Mouse (Mus musculus) T-cell, adult 2 months (primary cell): ENCODE data around the gene Trak1.

Source experiments
- DNase-seq: peaks from one replicate; pipeline ENCODE4 v3.0.0; 2022; ENCODE audit warnings: low spot score

The Trak1 gene

DNA sequence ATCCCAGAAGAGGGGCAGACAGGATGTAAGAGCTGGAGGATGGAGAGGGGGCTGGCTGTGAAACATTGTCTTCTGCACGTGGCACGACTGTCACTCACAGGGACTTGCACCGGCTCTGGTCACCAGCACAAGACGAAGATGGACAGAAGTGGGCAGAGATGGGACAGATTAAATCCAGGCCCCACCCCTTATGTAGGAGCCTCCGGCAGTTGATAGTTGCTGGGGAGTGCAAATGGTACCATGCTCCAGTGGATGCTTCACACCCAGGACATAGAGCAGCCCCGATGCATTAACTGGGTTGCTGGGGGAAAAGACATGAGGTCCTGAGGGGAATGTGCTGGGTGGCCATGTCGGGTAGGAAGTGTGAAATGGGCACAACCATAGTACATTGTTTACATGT is 2.1 kb upstream of the Trak1 start:
- no peak for DNase-seq

GRCm38 (mm10) chr9:121298065-121298398 is 730 bp downstream of the Trak1 start:
- DNase-seq = no peak

GRCm38 (mm10) chr9:121298411-121299091 is 1.2 kb downstream of the Trak1 start:
- peak; percentile 38 for DNase-seq

DNA sequence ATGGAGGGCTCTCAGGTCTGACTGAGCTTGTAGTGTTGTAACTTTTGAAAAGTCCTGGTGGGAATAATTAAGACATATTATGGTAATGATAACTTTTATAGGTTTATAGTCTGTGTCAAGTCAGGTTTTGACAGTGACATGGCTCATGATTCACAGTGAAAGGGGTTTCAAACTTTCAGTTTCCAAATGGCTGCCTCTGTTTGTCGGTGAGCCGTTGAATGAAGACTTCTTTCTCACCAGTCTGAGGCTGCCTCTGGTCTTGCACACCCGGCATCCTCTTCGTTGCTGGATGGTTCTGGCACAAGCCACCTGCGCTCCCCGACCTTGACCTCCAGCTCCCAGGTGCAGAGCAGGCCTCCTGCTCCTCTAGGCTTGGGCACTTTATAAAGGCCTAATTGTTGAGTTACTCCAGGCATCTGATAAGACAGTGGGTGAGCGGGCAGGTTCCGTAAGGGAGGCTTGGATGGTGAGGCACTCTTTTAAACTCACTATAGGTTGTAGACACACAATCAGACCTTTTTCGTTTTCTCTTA is 2.0 kb downstream of the Trak1 start:
- no peak for DNase-seq

GRCm38 (mm10) chr9:121299976-121300570 is 2.8 kb downstream of the Trak1 start:
- no peak for DNase-seq

- no peak for DNase-seq
These were observed 4.0 kb downstream of the Trak1 start for GRCm38 (mm10) chr9:121301041-121301920.

DNA sequence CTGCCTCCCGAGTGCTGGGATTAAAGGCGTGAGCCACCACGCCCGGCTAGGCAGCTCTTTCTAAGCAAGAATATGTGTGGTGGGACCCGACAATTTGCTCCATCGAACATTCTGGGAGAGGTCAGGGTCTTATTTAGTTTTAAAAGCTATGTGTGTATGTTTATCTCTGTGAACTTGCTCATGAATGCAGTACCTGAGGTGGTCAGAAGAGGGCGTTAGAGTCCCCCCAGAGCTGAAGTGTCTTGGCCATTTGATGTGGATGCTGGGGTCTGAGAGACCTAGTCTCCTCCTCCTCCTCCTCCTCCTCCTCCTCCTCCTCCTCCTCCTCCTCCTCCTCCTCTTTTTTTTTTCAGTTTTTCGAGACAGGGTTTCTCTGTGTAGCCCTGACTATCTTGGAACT is 5.2 kb downstream of the Trak1 start:
- DNase-seq = peak; percentile 27

- no peak for DNase-seq
These were observed 5.8 kb downstream of the Trak1 start for GRCm38 (mm10) chr9:121303086-121303485.

DNA sequence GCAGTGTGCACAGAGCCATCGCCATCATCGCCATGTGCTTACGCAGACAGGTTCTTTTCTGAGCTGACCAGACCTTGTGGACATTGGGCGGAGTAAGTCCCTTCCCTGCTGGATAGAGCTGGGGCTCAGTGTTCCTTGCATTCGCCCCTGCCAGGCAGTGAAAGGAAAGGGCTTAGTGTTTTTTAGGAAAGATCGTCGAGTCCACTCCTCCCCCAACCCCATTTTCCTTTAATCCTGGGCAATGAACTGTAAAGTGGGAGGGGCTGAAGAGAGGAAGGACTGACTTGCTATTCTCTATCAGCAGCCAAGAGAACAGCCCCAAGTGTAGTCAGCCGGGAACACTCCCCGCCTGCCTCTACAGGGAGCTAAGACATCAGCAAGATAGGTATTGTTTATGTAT is 6.4 kb downstream of the Trak1 start:
- no peak for DNase-seq

GRCm38 (mm10) chr9:121304520-121304919 is 7.2 kb downstream of the Trak1 start:
- DNase-seq = no peak

DNA sequence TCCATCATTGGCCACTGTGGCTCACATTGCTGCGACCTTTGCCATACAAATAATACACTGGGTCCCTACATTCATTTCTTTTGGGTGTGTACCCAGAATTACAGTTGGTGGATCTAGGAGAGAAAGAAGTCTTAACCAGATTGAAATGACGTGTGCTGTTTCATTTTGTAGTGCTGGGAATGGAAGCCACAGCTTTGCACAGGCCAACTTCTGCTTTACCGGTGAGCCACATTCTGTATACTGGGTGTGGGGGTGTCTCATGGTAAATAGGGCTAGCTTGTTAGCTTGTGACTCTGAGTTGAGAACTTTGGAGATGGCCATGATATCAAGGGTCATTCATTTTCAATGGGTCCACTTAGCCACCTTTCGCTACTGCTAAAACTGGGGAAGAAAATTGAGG is 8.2 kb downstream of the Trak1 start:
- DNase-seq = no peak

- DNase-seq = no peak
These were observed 12.0 kb downstream of the Trak1 start for GRCm38 (mm10) chr9:121309287-121309686.

DNA sequence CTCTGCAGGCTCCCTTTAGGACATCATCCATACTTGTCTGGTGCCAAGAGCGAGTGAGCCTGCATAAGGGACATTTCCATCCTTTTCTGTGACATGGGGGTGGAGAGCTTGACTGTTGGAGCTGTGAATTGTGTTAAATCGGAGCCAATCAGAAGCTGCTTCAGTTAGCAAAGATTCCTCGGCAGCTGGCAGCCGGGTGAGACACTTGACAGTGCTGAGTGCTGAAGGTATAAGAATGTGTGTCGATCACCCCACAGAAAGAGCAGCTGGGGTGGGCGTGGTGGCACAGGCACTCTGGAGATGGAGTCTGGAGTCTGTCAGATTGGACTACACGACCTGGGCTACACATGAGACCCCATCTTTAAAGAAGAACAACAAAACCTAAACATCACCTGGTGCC is 13.2 kb downstream of the Trak1 start:
- no peak for DNase-seq

DNA sequence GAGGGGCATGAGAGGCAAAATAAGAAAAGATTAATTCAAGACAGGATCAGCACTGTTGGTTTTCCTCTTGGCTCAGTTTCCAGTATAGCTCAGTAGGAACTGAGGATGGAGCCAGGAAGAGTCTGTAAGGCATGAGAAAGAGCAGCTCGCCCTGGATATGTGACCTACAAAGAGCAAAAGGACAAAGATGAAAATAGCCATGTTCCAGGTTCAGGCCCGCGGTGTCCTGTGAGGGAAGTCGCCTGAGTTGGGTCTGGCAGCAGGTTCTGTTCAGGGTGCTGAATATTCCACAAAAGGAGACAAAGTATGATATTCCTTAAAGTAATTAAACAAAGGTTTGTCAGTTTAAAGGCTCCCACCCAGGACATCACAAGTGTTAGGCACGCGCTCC is 14.5 kb downstream of the Trak1 start:
- DNase-seq = no peak

GRCm38 (mm10) chr9:121312237-121312891 is 15.1 kb downstream of the Trak1 start:
- DNase-seq = no peak

- peak; percentile 37 for DNase-seq
These were observed 16.5 kb downstream of the Trak1 start for GRCm38 (mm10) chr9:121313656-121314374.

GRCm38 (mm10) chr9:121314541-121315152 is 17.3 kb downstream of the Trak1 start:
- DNase-seq = no peak

- no peak for DNase-seq
These were observed 18.7 kb downstream of the Trak1 start for GRCm38 (mm10) chr9:121315901-121316595.

DNA sequence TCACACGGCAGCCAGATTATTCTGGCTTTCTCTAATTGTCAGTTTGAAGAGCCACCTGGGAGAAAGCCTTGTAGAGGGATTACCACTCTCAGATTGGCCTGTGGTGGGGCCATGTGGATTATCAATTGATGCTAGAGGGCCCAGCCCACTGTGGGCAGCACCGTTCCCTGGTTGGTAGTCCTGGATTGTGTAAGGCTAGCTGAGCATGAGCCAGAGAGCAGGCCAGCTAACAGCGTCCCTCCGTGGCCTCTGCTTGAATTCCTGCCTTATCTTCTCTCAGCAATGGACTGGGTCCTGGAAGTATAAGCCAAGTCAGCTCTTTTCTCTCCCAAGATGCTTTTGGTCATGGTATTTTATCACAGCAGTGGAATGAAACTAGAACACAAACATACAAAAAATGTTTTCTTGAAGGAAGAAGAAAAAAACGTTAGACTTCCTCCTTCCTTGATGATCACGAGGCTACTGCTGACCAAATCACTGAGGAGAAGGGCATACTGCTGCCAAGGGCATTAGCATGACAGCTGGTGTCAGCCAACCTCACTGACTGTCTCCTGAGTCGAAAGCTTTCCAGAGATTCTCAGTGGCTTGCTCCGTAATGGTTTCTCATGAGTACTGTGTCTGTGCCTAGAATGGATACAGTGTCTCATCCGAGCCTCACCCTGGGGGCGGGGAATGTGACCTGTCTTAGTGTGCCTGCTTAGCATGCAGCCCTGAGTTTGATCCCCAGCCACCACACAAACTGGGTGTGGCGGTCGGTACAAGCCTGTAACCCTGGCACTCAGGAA is 19.5 kb downstream of the Trak1 start:
- DNase-seq = peak; percentile 23
